Mouse (Mus musculus) right cerebral cortex, postnatal 25 days (tissue): ENCODE measurements around the gene Cyp1a2.
"Not testable (repeated sequence)": the region's sequence is repeated elsewhere in the genome, so short reads cannot be mapped to it uniquely, and the experiment has no call there.

Experiments
- DNase-seq: peaks from one replicate; pipeline ENCODE4 v3.0.0; 2022

Cyp1a2 gene

GRCm38 (mm10) chr9:57683520-57683919, at the start of gene Cyp1a2:
TSS of gene Cyp1a2 (minus strand) at chr9:57683703.
- DNase-seq = no peak

- DNase-seq = no peak
These were observed 44.8 kb upstream of the Cyp1a2 start for GRCm38 (mm10) chr9:57728312-57728711.

- DNase-seq = no peak
These were observed 41.2 kb upstream of the Cyp1a2 start for GRCm38 (mm10) chr9:57724701-57725100.

- DNase-seq = no peak
These were observed 40.3 kb upstream of the Cyp1a2 start for GRCm38 (mm10) chr9:57723796-57724195.

GRCm38 (mm10) chr9:57723315-57723715, 39.8 kb upstream of the Cyp1a2 start:
- peak; percentile 17 for DNase-seq

GRCm38 (mm10) chr9:57722371-57722770, 38.9 kb upstream of the Cyp1a2 start:
- no peak for DNase-seq

GRCm38 (mm10) chr9:57720736-57721135, 37.2 kb upstream of the Cyp1a2 start:
- no peak for DNase-seq

- no peak for DNase-seq
These were observed 34.9 kb upstream of the Cyp1a2 start for GRCm38 (mm10) chr9:57718408-57718807.

- DNase-seq = no peak
These were observed 28.7 kb upstream of the Cyp1a2 start for GRCm38 (mm10) chr9:57712194-57712593.

- DNase-seq = not testable (repeated sequence)
These were observed 26.7 kb upstream of the Cyp1a2 start for GRCm38 (mm10) chr9:57710214-57710613.

GRCm38 (mm10) chr9:57708720-57709274, 25.3 kb upstream of the Cyp1a2 start:
- peak; percentile 61 for DNase-seq

GRCm38 (mm10) chr9:57708068-57708719, 24.7 kb upstream of the Cyp1a2 start, which contains the start of gene Edc3:
TSS of gene Edc3 (plus strand) at chr9:57708540.
- DNase-seq = peak; percentile 87

- no peak for DNase-seq
These were observed 23.0 kb upstream of the Cyp1a2 start for GRCm38 (mm10) chr9:57706496-57706895.

- DNase-seq = no peak
These were observed 15.1 kb upstream of the Cyp1a2 start for GRCm38 (mm10) chr9:57698466-57699150.

GRCm38 (mm10) chr9:57697380-57697779, 13.9 kb upstream of the Cyp1a2 start:
- no peak for DNase-seq

GRCm38 (mm10) chr9:57696380-57697285, 13.1 kb upstream of the Cyp1a2 start:
- DNase-seq = peak; percentile 79

GRCm38 (mm10) chr9:57694108-57694507, 10.6 kb upstream of the Cyp1a2 start:
- no peak for DNase-seq

GRCm38 (mm10) chr9:57688606-57689005, 5.1 kb upstream of the Cyp1a2 start:
- DNase-seq = no peak

GRCm38 (mm10) chr9:57688158-57688557, 4.7 kb upstream of the Cyp1a2 start:
- DNase-seq = no peak

GRCm38 (mm10) chr9:57687751-57688150, 4.2 kb upstream of the Cyp1a2 start, which contains the start of gene Cyp1a1:
TSS of gene Cyp1a1 (plus strand) at chr9:57687928.
- DNase-seq = no peak

- no peak for DNase-seq
These were observed 2.5 kb upstream of the Cyp1a2 start for GRCm38 (mm10) chr9:57686011-57686410.

- no peak for DNase-seq
These were observed 2.1 kb downstream of the Cyp1a2 start for GRCm38 (mm10) chr9:57681411-57681810.

- no peak for DNase-seq
These were observed 12.0 kb downstream of the Cyp1a2 start for GRCm38 (mm10) chr9:57671500-57671899.
